Mouse (Mus musculus) cerebellum, adult 2 months (tissue): ENCODE measurements around the gene Tsks.

ENCODE experiments used
- CTCF ChIP-seq: fragments of 200-500 bp; IDR thresholded peaks from 2 replicates; pipeline ENCODE4 v1.5.1; 2011; ENCODE audit warnings: low read depth, mild to moderate bottlenecking, control low read depth, low read length, moderate library complexity, borderline replicate concordance; ENCODE audit not compliant: insufficient read depth
- POLR2A ChIP-seq: fragments of 200-500 bp; IDR thresholded peaks from 2 replicates; pipeline ENCODE4 v1.6.1; 2011; ENCODE audit warnings: low read length, control low read depth, borderline replicate concordance; ENCODE audit not compliant: insufficient read depth

GRCm38 (mm10) chr7:44998501-44998955, 55.5 kb downstream of the Tsks start, which contains the start of gene Bcl2l12:
- no peak for TF ChIP-seq POLR2A
- no peak for TF ChIP-seq CTCF
